Mouse (Mus musculus): ENCODE measurements at regions not wholly inside any gene's neighbourhood (a gene's known extent, or its start where the extent isn't known, plus 50 kb on each side); places are given as distances from the start of the nearest gene placed in this dataset.

DNA sequence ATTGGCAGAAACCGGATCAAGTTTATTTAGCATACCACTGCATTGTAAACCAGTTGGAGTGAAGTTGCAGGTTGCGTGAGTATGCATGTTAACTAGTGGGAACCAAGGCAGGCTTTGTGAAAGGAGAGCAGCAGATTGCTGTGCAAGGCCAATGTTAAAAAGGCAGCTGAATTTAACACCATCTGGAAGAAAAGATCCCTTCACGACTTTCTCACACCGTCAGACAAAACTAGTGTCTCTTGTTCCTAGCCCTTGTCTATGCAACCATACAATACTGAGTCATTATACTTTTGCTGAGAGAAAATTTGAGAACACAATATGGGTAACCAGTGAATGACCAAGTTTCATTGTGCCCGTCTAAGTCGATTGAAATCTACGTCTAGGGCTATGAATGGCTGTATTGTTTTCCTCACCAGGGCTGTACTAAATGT is 237.8 kb downstream of the Mef2c start:
- TF ChIP-seq EP300 (IDR thresholded peaks at IDR 0.05; ENCODE audit: low read depth) (no peak), CTCF (IDR thresholded peaks at IDR 0.05; ENCODE audit: low read depth) (no peak)

Data from liver, embryonic 14.5 days (tissue).